Mouse (Mus musculus) limb, embryonic 13.5 days (tissue): ENCODE data around the gene Chrm1. TPM values are rescaled to one million over a fixed set of nuclear protein-coding genes. Genes with fewer than 3 reads are reported as not detected.
"Not testable (repeated sequence)": the region's sequence is repeated elsewhere in the genome, so short reads cannot be mapped to it uniquely, and the experiment has no call there.

ENCODE experiments used
- ATAC-seq: fragments of 200-750 bp; cut with Nextera tagmentation; 2 replicates; pipeline ENCODE4 v1.8.0; 2017; ENCODE audit warnings: low read depth, moderate number of reproducible peaks, moderate TSS enrichment; ENCODE audit not compliant: low FRiP score
- H3K27ac ChIP-seq: fragments of 300-500 bp; sonication (generic); 2 replicates; pipeline ENCODE4 v1.5.1; 2015; ENCODE audit warnings: inconsistent platforms, mild to moderate bottlenecking, moderate library complexity
- H3K27me3 ChIP-seq: fragments of 300-500 bp; sonication (generic); 2 replicates; pipeline ENCODE4 v1.6.1; 2015; ENCODE audit warnings: mild to moderate bottlenecking, inconsistent platforms
- H3K36me3 ChIP-seq: fragments of 300-500 bp; sonication (generic); 2 replicates; pipeline ENCODE4 v1.6.1; 2015; ENCODE audit warnings: inconsistent platforms, mild to moderate bottlenecking, moderate library complexity
- H3K4me1 ChIP-seq: fragments of 300-500 bp; sonication (generic); 2 replicates; pipeline ENCODE4 v1.6.1; 2015; ENCODE audit warnings: inconsistent platforms
- H3K4me2 ChIP-seq: fragments of 300-500 bp; sonication (generic); replicated peaks from 2 replicates; pipeline ENCODE4 v1.6.1; 2015; ENCODE audit warnings: inconsistent platforms, mild to moderate bottlenecking, moderate library complexity
- H3K4me3 ChIP-seq: fragments of 300-500 bp; sonication (generic); 2 replicates; pipeline ENCODE4 v1.5.1; 2015; ENCODE audit warnings: moderate library complexity, mild to moderate bottlenecking, inconsistent platforms
- H3K9ac ChIP-seq: fragments of 300-500 bp; sonication (generic); 2 replicates; pipeline ENCODE4 v1.6.1; 2015; ENCODE audit warnings: mild to moderate bottlenecking, inconsistent platforms
- H3K9me3 ChIP-seq: fragments of 300-500 bp; sonication (generic); 2 replicates; pipeline ENCODE4 v1.6.1; 2016; ENCODE audit warnings: inconsistent platforms
- WGBS: fragments of 180-500 bp; shearing (Covaris S2); methylation state at CpG from one replicate; pipeline ENCODE4 v1.1.7; 2015; 5-methylcytosine and 5-hydroxymethylcytosine counted together
- polyA plus RNA-seq: library from polyadenylated mRNA; unstranded; fragments of >200 nt; fragmentation: Nextera tagmentation; extraction: Ambion mirVana; gene quantifications from 2 replicates; pipeline ENCODE4 v1.2.1, GENCODE M21; 2015

Gene Chrm1
- polyA plus RNA-seq, 1 experiment from 2014 or later = 0.71 TPM

DNA sequence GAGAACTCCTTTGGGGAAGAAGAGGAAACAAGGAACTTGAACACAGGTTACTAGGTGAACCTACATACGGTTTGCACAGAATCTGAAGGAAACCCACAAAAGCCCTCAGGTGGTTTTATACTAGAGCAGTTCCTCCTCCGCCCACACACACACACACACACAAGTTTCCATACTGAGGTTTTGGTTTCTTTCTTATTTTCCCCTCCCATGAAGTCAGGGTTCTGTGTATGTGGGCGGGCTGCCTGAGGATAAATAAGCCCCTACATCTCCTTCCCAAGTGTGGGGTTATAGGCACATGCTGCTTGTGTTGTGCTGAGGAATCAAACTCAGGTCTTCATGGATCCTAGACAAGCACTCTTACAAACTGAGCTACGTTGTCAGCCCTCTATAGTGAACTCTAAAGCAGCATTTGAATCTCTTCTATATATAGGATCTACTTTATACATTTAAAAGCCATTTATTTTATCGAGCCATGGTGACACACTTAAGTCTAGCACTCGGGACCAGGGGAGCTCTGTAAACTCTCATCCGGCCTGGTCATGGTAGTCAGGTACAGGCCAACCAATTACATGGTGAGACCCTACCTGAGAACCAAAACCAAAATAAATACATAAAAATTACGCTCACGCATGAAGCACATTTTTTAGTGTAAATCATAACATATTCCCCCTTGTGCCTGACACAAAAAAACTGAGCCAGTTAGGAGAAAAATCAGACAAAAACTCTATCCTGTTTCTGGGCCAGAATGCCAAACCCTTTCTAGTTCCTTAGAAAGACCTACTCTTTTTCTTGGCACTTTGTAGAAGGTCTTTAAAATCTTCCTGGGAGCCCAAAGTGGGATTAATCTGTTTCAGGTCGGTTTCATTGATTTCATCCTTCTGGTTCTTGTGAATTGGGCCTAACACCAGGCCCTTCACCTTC is 48.6 kb downstream of the Chrm1 start:
- H3K4me1 ChIP-seq = peaks cover 38% of the 10 kb centered on the region
- peak overlapping the region; percentile 87 for H3K4me3 ChIP-seq
- no peak for ATAC-seq
- peaks cover 46% of the 10 kb centered on the region for H3K36me3 ChIP-seq
- H3K27ac ChIP-seq = peak overlapping the region; percentile 91
- H3K9me3 ChIP-seq = no peaks in the 10 kb centered on the region
- H3K4me2 ChIP-seq = peak overlapping the region; percentile 76
- 51% methylated on average over 10 of the region's 10 CpGs for WGBS
- H3K27me3 ChIP-seq = no peaks in the 10 kb centered on the region
- peak overlapping the region; percentile 85 for H3K9ac ChIP-seq

DNA sequence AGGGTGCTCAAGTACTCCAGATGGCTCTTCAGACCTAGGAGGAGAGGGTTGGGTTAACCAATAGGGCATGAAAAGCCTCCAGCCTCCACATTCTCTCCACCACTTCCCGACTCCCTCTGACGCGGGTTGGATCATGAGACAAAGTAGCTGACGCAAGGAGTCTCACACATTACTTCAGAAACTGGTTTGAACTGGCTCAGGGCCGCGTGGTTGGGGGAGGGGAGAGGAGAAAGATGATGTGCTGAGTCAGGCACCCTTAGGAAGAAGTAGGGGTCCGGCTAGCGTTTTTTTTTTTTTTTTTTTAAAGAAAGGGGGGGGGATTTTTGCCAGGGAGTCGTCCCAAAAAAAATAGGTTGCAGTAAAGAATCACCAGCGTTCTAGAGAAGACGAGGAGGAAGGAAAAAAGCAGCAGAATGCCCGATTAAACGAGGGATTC is 49.3 kb downstream of the Chrm1 start:
- H3K27ac ChIP-seq = peak overlapping the region; percentile 91
- peaks cover 38% of the 10 kb centered on the region for H3K4me1 ChIP-seq
- WGBS = under 1% methylated on average over 13 of the region's 13 CpGs
- peak; percentile 83 for ATAC-seq
- peak overlapping the region; percentile 87 for H3K4me3 ChIP-seq
- H3K27me3 ChIP-seq = no peaks in the 10 kb centered on the region
- H3K4me2 ChIP-seq = peak overlapping the region; percentile 76
- peaks cover 40% of the 10 kb centered on the region for H3K36me3 ChIP-seq
- H3K9ac ChIP-seq = peak overlapping the region; percentile 85
- H3K9me3 ChIP-seq = no peaks in the 10 kb centered on the region

DNA sequence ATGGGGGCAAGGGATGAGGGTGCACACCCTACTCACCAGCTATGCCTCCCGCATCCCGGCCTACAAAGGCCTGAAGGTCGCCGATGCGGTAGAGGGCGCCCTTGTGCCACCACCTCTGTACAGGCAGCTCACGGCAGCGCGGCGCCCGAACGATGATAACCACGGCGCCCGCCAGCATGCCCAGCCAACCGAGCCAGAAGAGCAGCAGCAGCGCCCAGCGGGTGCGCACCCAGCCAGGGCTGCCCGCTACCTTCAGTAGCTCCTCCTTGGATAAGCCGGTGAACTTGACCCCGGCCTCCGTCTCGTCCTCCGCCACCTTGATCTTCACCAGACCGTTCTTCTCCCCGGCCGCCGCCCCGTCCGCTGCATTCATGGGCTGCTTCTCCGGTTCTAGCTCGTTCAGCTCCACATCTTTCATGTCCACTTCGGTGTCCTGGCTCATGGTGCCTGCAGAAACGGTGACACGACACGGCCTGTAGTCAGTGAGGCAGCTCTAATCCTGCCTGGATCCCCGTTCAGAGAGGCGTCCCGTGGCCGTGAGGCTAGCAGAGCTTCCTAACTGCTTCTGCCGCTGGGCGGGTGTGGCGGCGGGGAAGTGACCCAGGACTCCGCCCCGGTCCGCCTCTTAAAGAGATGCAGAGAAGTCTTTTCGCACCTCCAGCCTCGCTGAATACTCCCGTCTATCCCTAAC is 49.9 kb downstream of the Chrm1 start:
- under 1% methylated on average over 51 of the region's 51 CpGs for WGBS
- no peaks in the 10 kb centered on the region for H3K27me3 ChIP-seq
- peak; percentile 94 for ATAC-seq
- peaks cover 34% of the 10 kb centered on the region for H3K36me3 ChIP-seq
- H3K4me3 ChIP-seq = peak overlapping the region; percentile 87
- peak overlapping the region; percentile 91 for H3K27ac ChIP-seq
- no peaks in the 10 kb centered on the region for H3K9me3 ChIP-seq
- peak overlapping the region; percentile 85 for H3K9ac ChIP-seq
- peak overlapping the region; percentile 76 for H3K4me2 ChIP-seq
- H3K4me1 ChIP-seq = peaks cover 38% of the 10 kb centered on the region

DNA sequence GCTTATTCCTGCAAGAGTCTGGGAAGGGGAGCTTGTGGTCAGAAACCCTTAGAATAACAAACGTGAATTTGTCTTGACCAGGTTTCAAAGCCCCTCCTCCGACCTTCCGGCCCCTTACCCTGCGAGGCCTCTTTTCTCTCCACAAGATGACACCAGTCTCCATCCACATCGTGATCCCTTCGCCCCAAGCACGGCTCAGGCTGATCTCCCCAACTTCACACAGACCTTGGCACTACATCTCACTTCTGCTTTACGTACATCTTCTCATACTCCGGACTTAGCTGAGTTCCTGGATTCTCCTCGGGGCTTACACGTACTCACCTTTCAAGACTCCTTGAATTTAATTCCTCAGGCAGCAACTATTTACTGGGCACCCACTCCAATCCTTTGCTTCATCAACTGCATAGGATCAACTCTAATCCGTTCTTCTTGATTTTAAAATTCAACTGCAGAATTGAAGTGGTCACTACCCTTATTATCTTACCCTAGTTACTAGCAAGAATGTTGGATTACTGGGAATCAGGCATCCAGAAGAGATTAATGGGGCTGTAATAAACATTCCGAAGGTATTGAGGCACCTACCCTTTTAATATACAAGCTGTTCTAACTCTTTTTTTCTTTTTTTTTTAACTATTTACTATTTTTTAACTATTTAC is 50.5 kb downstream of the Chrm1 start:
- H3K9ac ChIP-seq = peak overlapping the region; percentile 85
- peaks cover 38% of the 10 kb centered on the region for H3K4me1 ChIP-seq
- 6% methylated on average over 13 of the region's 13 CpGs for WGBS
- peak overlapping the region; percentile 87 for H3K4me3 ChIP-seq
- ATAC-seq = 0 out of 2 replicates have a peak, but pooled peaks have one; percentile 9
- H3K9me3 ChIP-seq = no peaks in the 10 kb centered on the region
- no peaks in the 10 kb centered on the region for H3K27me3 ChIP-seq
- H3K36me3 ChIP-seq = peaks cover 28% of the 10 kb centered on the region
- peak overlapping the region; percentile 76 for H3K4me2 ChIP-seq
- H3K27ac ChIP-seq = peak overlapping the region; percentile 91

DNA sequence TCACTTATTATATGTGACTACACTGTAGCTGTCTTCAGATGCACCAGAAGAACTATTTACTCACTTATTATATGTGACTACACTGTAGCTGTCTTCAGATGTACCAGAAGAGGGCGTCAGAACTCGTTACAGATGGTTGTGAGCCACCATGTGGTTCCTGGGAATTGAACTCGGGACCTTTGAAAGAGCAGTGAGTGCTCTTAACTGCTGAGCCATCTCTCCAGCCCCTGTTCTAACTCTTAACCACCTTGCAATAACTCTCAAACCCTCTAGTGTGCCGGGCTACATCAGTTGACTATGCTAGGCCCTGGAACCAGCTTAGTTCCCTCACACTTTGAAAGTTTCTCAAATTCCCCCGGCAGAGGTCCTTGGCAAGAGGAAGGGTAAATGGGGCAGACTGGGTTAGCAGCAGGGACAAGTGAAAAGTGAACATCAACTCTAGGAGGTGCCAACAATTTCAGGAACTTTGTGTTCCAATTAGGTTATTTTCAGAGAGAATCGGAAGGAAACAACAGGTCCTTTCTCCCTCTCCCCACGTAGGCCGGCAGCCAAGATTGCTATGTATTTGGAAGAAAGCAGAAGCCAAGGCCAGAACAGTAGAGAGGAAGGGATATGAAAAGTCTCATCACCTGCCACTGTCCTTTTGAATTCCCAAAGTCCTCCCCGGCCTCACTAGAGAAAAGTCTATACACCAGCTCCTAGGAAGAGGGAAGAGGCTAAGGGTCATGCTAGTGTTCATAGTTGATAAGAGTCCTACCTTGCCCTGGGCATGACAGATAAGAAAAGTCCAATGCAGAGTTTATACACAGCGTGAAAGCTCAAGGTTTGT is 51.3 kb downstream of the Chrm1 start:
- WGBS = 76% methylated on average over 10 of the region's 10 CpGs
- H3K9me3 ChIP-seq = no peaks in the 10 kb centered on the region
- H3K4me3 ChIP-seq = no peak overlapping the region
- H3K27ac ChIP-seq = 0 out of 2 replicates have a peak overlapping the region, but pooled peaks have one; percentile 55
- peak overlapping the region; percentile 9; the same call in 1 of the 2 replicates for H3K4me2 ChIP-seq
- ATAC-seq = no peak
- peaks cover 36% of the 10 kb centered on the region for H3K4me1 ChIP-seq
- no peak overlapping the region for H3K9ac ChIP-seq
- no peaks in the 10 kb centered on the region for H3K27me3 ChIP-seq
- peaks cover 20% of the 10 kb centered on the region for H3K36me3 ChIP-seq

DNA sequence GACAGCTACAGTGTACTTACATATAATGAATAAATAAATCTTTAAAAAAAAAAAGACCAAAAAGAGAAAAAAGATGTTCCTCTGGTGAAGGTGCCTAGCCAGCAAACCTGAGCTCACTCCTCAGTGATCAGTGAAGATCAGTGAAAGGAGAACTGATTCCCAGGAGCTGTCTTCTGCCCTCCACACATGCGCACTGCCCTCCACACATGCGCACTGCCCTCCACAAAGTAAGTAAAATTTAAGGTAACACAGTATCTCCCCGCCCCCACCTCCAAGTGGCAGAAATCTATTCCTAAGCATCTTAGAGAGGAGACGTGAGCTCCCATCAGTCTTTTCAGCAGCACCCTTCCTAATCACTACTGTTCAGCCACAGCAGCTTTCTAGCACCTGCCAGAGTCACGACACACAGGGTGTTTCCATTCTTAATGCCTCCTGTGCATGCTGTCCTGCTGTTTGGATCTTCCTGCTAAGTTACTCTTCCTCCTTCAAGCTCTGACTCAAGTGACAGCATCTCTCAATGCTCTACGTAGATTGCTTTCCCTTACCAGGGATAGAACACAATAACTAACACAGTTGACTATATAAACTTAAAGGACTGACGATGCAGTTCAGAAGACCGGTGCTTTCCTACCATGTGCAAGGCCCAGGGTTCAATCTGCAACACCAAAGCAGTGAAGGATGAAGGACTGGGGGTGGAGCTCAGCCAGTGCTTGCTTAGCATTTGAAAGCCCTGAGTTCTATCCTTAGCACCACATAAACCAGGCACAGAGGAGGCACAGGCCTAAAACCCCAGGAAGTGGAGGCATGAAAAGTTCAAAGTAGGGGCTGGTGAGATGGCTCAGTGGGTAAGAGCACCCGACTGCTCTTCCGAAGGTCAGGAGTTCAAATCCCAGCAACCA is 52.5 kb downstream of the Chrm1 start:
- Histone ChIP-seq H3K9ac (no peak overlapping the region), H3K36me3 (peaks cover 8% of the 10 kb centered on the region; the same call in 1 of the 2 replicates), H3K9me3 (no peaks in the 10 kb centered on the region), H3K27me3 (no peaks in the 10 kb centered on the region), H3K4me1 (peaks cover 26% of the 10 kb centered on the region), H3K4me2 (no peak overlapping the region), H3K27ac (no peak overlapping the region), H3K4me3 (no peak overlapping the region)
- 68% methylated on average over 10 of the region's 10 CpGs for WGBS
- ATAC-seq = no peak

DNA sequence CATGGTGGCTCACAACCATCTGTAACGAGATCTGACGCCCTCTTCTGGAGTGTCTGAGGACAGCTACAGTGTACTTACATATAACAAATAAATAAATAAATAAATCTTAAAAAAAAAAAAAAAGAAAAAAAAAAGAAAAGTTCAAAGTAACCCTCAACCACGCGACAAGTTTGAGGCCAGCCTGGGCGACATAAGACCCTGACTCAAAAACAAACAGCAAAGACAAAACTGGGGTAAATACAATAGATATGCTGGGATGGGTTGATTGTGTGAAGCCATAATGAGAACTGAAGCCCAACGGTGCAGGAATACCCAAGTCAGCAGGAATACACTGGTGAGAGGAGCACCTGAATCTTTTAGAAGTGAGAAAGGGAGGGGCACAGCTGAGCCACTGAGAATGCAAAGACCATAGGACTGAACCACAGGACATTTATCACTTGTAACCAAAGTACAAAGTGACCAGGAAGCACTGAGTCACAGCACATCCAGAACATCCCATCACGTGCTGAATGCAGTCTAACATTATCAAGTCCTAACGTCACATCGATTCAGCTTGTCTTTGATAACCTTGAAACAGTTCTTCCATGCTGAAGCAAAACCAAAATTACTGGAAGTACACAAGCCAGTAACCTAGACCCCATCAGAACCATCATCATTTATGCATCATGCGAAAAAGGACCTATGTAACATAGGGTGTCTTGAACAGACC is 53.3 kb downstream of the Chrm1 start:
- WGBS = 71% methylated on average over 9 of the region's 10 CpGs
- H3K9me3 ChIP-seq = no peaks in the 10 kb centered on the region
- H3K4me3 ChIP-seq = no peak overlapping the region

DNA sequence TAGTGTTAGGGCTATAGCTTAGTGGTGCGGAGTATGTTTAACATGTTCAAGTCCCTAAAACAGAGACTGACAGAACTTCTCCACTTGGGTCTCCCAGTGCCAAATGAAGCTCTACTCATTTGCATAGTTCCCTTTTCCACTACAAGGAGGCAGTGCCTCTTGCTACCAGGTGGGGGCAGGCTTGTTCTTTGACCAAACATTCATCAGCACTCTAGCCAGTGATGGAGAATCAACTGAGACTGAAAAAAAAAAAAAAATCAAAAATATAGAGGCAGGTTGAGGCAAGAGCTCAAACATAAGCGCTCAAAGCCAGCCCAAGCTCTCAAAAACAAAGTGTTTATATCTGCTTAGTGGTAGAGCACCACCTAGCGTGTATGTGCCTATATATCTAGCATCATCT is 54.8 kb downstream of the Chrm1 start:
- no peak overlapping the region for H3K4me3 ChIP-seq
- no peak overlapping the region for H3K4me2 ChIP-seq
- no peak overlapping the region for H3K9ac ChIP-seq
- 68% methylated on average over 3 of the region's 3 CpGs for WGBS
- H3K27ac ChIP-seq = no peak overlapping the region
- no peaks in the 10 kb centered on the region for H3K9me3 ChIP-seq
- no peaks in the 10 kb centered on the region for H3K36me3 ChIP-seq
- no peak for ATAC-seq
- H3K27me3 ChIP-seq = no peaks in the 10 kb centered on the region
- peaks cover 25% of the 10 kb centered on the region for H3K4me1 ChIP-seq

More for the DNA sequence above, 53.3 kb downstream of the Chrm1 start:
- H3K27me3 ChIP-seq = no peaks in the 10 kb centered on the region
- ATAC-seq = no peak
- H3K36me3 ChIP-seq = no peaks in the 10 kb centered on the region; the same call in 1 of the 2 replicates
- no peak overlapping the region for H3K27ac ChIP-seq
- H3K4me1 ChIP-seq = peaks cover 25% of the 10 kb centered on the region
- H3K4me2 ChIP-seq = no peak overlapping the region
- H3K9ac ChIP-seq = no peak overlapping the region

DNA sequence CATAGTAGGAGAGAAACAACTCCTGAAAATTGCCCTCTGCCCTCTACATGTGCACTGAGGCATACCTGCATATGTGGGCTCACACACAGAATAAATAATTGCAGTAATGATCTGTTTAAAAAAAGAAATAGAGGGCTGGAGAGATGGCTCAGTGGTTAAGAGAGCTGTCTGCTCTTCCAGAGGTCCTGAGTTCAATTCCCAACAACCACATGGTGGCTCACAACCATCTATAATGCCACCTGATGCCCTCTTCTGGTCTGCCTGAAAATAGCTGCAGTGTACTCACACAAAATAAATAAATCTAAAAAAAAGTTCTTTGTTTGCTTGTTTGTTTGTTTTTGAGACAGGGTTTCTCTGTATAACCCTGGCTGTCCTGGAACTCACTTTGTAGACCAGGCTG is 55.4 kb downstream of the Chrm1 start:
- H3K27me3 ChIP-seq, H3K4me3 ChIP-seq, H3K27ac ChIP-seq, H3K36me3 ChIP-seq, H3K4me2 ChIP-seq, H3K9me3 ChIP-seq, ATAC-seq, H3K9ac ChIP-seq: not testable (repeated sequence)
- H3K4me1 ChIP-seq = peaks cover 23% of the 10 kb centered on the region

DNA sequence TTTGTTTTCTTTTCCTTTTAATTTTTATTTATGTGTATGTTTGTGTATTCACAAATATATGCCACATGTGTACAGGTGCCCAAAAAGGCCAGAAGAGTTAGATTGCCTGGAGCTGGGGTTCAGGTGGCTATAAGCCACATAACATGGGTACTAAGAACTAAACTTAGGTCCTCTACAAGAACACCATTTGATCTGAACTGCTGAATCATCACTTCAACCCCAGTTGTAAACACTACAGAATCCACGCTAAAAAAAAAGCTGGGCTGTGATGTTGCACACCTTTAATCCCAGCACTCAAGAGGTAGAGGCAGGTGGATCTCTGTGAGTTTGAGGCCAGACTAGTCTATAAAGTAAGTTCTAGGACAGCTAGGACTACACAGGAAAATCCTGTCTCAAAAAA is 57.8 kb downstream of the Chrm1 start:
- H3K4me3 ChIP-seq = no peak overlapping the region
- no peaks in the 10 kb centered on the region for H3K9me3 ChIP-seq
- peak overlapping the region; percentile 39; the same call in 1 of the 2 replicates for H3K9ac ChIP-seq
- H3K4me2 ChIP-seq = peak overlapping the region; percentile 79
- peaks cover 22% of the 10 kb centered on the region for H3K36me3 ChIP-seq
- no peak for ATAC-seq
- 74% methylated on average over 1 of the region's 1 CpGs for WGBS
- H3K27ac ChIP-seq = no peak overlapping the region
- H3K27me3 ChIP-seq = no peaks in the 10 kb centered on the region
- H3K4me1 ChIP-seq = peaks cover 33% of the 10 kb centered on the region
